Mouse (Mus musculus) erythroblast, embryonic 14.5 days (primary cell): ENCODE data around the gene Slc35g1.

Source experiments
- GATA1 ChIP-seq: IDR thresholded peaks from 2 replicates; pipeline ENCODE4 v1.6.1; 2012; ENCODE audit warnings: low read length, inconsistent platforms, mixed read lengths
- TAL1 ChIP-seq: IDR thresholded peaks from 3 replicates; pipeline ENCODE4 v1.6.1; 2012; ENCODE audit warnings: low read length, inconsistent platforms, mixed read lengths

- TF ChIP-seq GATA1: no peak
- TF ChIP-seq TAL1: no peak
These were observed at the start of gene Slc35g1 for GRCm38 (mm10) chr19:38395701-38396632.
